Mouse (Mus musculus): ENCODE data around the gene Mrpl45. TPM values are rescaled to one million over a fixed set of nuclear protein-coding genes. Genes with fewer than 3 reads are reported as not detected.

Gene Mrpl45
- polyA plus RNA-seq, 1 experiment: 48.5 TPM

DNA sequence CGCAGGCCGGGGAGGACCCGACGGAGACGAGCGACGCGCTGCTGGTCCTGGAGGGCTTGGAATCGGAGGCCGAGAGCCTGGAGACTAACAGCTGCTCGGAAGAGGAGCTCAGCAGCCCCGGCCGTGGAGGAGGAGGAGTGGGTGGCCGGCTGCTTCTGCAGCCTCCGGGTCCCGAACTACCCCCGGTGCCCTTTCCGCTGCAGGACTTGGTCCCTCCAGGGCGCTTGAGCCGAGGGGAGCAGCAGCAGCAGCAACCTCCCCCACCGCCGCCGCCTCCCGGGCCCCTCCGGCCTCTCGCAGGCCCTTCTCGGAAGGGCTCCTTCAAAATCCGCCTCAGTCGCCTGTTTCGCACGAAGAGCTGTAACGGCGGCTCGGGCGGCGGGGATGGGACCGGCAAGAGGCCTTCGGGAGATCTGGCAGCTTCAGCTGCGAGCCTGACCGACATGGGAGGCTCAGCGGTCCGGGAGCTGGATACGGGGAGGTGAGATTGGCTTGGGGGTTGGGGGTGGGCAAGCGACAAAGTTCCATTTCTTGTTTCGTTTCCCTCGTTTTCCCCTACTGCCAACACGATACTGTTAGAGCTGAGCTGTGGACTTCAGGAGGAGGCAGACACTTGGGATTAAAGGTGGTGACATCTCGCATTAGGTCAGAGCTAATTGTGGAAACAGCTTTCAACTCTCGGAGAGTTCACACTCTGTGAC is 47.6 kb downstream of the Mrpl45 start:
- H3ac ChIP-seq (ENCODE audit: control insufficient read depth, insufficient read length, low read depth): peak overlapping the region; percentile 94
- H3K36me3 ChIP-seq (ENCODE audit: control insufficient read depth, insufficient read depth): no peaks in the 10 kb centered on the region
- H3K79me2 ChIP-seq (ENCODE audit: control insufficient read depth, insufficient read depth): peaks cover 56% of the 10 kb centered on the region
- no peaks in the 10 kb centered on the region for H3K27me3 ChIP-seq (ENCODE audit: control insufficient read depth, insufficient read depth, insufficient read length)
- H3K4me3 ChIP-seq (ENCODE audit: insufficient read depth, poor library complexity, severe bottlenecking): peak overlapping the region; percentile 75
- TF ChIP-seq FOSL1 (IDR thresholded peaks at IDR 0.05; ENCODE audit: insufficient read depth, low read length, poor library complexity, severe bottlenecking) (no peak), CTCF (IDR thresholded peaks at IDR 0.05; ENCODE audit: control insufficient read depth, insufficient read depth, insufficient read length) (no peak)
- peaks cover 40% of the 10 kb centered on the region for H3K79me3 ChIP-seq (ENCODE audit: low read depth)

DNA sequence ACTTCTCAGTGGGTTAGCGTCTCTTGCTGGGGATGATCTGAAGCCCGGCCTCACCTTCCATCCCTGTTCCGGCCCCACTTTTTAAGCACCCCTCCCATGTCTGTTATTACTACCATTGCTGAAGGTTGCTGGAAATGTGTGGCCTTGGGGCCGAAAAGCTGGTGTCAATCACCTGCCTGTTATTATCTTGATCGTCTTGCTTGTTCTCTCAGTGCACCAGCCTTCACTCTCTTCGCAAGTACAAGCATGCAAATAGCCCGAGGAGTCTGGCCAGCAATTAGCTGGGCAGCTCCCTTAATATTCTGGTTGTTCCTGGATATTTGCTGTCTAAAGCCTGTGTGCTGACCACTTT is 48.1 kb downstream of the Mrpl45 start:
- peak overlapping the region; percentile 75 for H3K4me3 ChIP-seq (ENCODE audit: insufficient read depth, poor library complexity, severe bottlenecking)
- no peaks in the 10 kb centered on the region for H3K36me3 ChIP-seq (ENCODE audit: control insufficient read depth, insufficient read depth)
- H3ac ChIP-seq (ENCODE audit: control insufficient read depth, insufficient read length, low read depth): peak overlapping the region; percentile 94
- peaks cover 45% of the 10 kb centered on the region for H3K79me3 ChIP-seq (ENCODE audit: low read depth)
- no peaks in the 10 kb centered on the region for H3K27me3 ChIP-seq (ENCODE audit: control insufficient read depth, insufficient read depth, insufficient read length)
- no peak for TF ChIP-seq CTCF (IDR thresholded peaks at IDR 0.05; ENCODE audit: control insufficient read depth, insufficient read depth, insufficient read length)
- TF ChIP-seq FOSL1 (IDR thresholded peaks at IDR 0.05; ENCODE audit: insufficient read depth, low read length, poor library complexity, severe bottlenecking): no peak
- TF ChIP-seq MYOD1 (IDR thresholded peaks at IDR 0.05; ENCODE audit: control insufficient read depth, insufficient read length, low read depth): no peak
- no peak for TF ChIP-seq MYOG (IDR thresholded peaks at IDR 0.05; ENCODE audit: control insufficient read depth, extremely low read depth, insufficient read length)
- peaks cover 61% of the 10 kb centered on the region for H3K79me2 ChIP-seq (ENCODE audit: control insufficient read depth, insufficient read depth)

DNA sequence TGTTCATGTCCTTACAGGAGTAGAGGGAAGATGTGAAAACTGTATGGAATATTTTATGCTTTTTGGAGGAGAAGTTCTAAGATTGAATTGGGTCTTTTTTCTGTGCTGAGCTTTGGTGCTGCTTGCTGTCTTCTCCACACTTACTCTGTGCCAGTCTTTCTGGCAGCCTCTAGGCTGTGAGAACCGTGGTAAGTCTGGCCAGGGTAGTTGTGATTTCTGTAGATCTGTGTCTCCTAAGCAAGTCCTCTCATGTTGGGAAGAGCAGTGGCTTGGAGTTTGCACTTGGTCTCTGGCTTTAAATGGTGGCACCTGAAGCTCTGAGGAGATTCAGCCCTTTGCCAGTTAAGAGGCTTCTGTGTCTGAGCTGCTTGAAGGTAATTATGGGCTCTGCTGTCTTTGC is 50.0 kb downstream of the Mrpl45 start:
- no peak overlapping the region for H3ac ChIP-seq (ENCODE audit: control insufficient read depth, insufficient read length, low read depth)
- peaks cover 80% of the 10 kb centered on the region for H3K79me2 ChIP-seq (ENCODE audit: control insufficient read depth, insufficient read depth)
- no peaks in the 10 kb centered on the region for H3K27me3 ChIP-seq (ENCODE audit: control insufficient read depth, insufficient read depth, insufficient read length)
- H3K4me3 ChIP-seq (ENCODE audit: insufficient read depth, poor library complexity, severe bottlenecking): no peak overlapping the region
- H3K79me3 ChIP-seq (ENCODE audit: low read depth): peaks cover 57% of the 10 kb centered on the region
- TF ChIP-seq USF1 (IDR thresholded peaks at IDR 0.05; ENCODE audit: low read depth): no peak
- TF ChIP-seq FOSL1 (IDR thresholded peaks at IDR 0.05; ENCODE audit: insufficient read depth, low read length, poor library complexity, severe bottlenecking): no peak
- no peak for TF ChIP-seq MYOG (IDR thresholded peaks at IDR 0.05; ENCODE audit: control insufficient read depth, extremely low read depth, insufficient read length)
- no peak for TF ChIP-seq MYOD1 (IDR thresholded peaks at IDR 0.05; ENCODE audit: control insufficient read depth, insufficient read length, low read depth)
- no peak for TF ChIP-seq CTCF (IDR thresholded peaks at IDR 0.05; ENCODE audit: control insufficient read depth, insufficient read depth, insufficient read length)
- no peak for TF ChIP-seq MAX (IDR thresholded peaks at IDR 0.05)
- TF ChIP-seq CEBPB (IDR thresholded peaks at IDR 0.05; ENCODE audit: low read depth): no peak
- no peaks in the 10 kb centered on the region for H3K36me3 ChIP-seq (ENCODE audit: control insufficient read depth, insufficient read depth)

DNA sequence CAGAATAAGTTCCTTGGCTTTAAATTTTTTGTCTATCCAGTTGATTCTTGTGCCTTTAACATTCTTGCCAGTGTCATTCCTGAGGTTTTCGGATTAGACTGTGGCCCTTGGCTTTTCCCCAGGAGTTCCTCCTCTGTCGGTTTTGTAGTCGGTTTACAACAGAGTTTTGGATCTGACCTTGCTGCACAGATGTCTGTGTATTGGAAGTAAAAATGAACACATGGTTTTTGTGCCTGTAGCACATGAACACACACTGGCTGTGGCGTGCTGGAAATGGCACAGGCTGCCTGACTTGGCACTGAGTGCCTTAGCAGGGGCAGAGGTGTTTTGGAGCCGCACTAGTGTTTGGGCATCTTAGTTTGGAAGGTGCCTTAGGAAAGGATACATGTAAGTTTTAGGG is 53.0 kb downstream of the Mrpl45 start:
- no peak overlapping the region for H3K4me3 ChIP-seq (ENCODE audit: insufficient read depth, poor library complexity, severe bottlenecking)
- H3K27me3 ChIP-seq (ENCODE audit: control insufficient read depth, insufficient read depth, insufficient read length): no peaks in the 10 kb centered on the region
- H3K79me2 ChIP-seq (ENCODE audit: control insufficient read depth, insufficient read depth): peaks cover 91% of the 10 kb centered on the region
- peaks cover 55% of the 10 kb centered on the region for H3K79me3 ChIP-seq (ENCODE audit: low read depth)
- no peaks in the 10 kb centered on the region for H3K36me3 ChIP-seq (ENCODE audit: control insufficient read depth, insufficient read depth)
- no peak for TF ChIP-seq CEBPB (IDR thresholded peaks at IDR 0.05; ENCODE audit: low read depth)
- no peak for TF ChIP-seq MAX (IDR thresholded peaks at IDR 0.05)
- no peak for TF ChIP-seq FOSL1 (IDR thresholded peaks at IDR 0.05; ENCODE audit: insufficient read depth, low read length, poor library complexity, severe bottlenecking)
- TF ChIP-seq MYOG (IDR thresholded peaks at IDR 0.05; ENCODE audit: control insufficient read depth, extremely low read depth, insufficient read length): no peak
- TF ChIP-seq CTCF (IDR thresholded peaks at IDR 0.05; ENCODE audit: control insufficient read depth, insufficient read depth, insufficient read length): no peak
- TF ChIP-seq USF1 (IDR thresholded peaks at IDR 0.05; ENCODE audit: low read depth): no peak
- H3ac ChIP-seq (ENCODE audit: control insufficient read depth, insufficient read length, low read depth): no peak overlapping the region

DNA sequence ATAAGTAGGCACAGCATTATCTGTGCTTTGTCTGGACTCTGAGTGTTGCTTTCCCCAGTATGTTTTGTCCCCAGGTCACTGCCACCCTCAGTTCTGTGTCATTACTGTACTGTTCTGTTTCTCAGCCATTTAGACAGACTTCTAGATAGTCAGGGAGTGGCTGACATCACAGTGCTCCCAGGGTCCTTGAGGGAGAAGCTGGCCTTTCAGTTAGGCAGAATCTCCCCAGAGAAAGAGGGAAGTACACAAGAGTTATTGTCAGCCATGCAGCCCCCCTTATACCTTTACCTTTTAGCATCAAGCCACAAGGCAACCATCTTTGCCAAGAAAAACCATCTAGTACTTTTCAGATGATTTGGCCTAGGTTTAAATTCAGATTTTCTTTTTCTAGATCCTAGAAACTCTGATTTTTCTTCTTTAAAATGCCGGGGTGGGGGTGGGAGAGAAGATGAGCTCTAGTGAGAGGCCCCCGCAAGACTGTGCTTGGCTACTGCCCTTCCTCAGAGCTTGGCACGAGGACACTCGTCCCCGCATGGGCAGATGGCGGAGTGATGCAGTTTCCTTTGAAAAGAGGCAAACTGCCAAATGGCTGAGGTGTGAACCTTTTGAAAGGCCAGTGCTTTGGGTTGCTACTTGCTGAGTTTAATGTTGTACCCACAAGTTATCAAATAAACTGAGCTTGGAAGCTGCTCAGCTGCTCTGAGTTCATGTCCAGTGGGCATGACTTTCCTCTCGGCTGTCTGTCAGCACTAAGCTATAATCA is 55.0 kb downstream of the Mrpl45 start:
- Histone ChIP-seq H3K79me2 (ENCODE audit: control insufficient read depth, insufficient read depth) (peaks cover 71% of the 10 kb centered on the region), H3K27me3 (ENCODE audit: control insufficient read depth, insufficient read depth, insufficient read length) (no peaks in the 10 kb centered on the region), H3K79me3 (ENCODE audit: low read depth) (peaks cover 35% of the 10 kb centered on the region), H3K4me3 (ENCODE audit: insufficient read depth, poor library complexity, severe bottlenecking) (no peak overlapping the region), H3ac (ENCODE audit: control insufficient read depth, insufficient read length, low read depth) (no peak overlapping the region), H3K36me3 (ENCODE audit: control insufficient read depth, insufficient read depth) (peaks cover 6% of the 10 kb centered on the region)
- TF ChIP-seq CEBPB (IDR thresholded peaks at IDR 0.05; ENCODE audit: low read depth): no peak
- no peak for TF ChIP-seq MAX (IDR thresholded peaks at IDR 0.05)
- TF ChIP-seq USF1 (IDR thresholded peaks at IDR 0.05; ENCODE audit: low read depth): no peak
- no peak for TF ChIP-seq CTCF (IDR thresholded peaks at IDR 0.05; ENCODE audit: control insufficient read depth, insufficient read depth, insufficient read length)
- no peak for TF ChIP-seq FOSL1 (IDR thresholded peaks at IDR 0.05; ENCODE audit: insufficient read depth, low read length, poor library complexity, severe bottlenecking)
- no peak for TF ChIP-seq MYOG (IDR thresholded peaks at IDR 0.05; ENCODE audit: control insufficient read depth, extremely low read depth, insufficient read length)
- TF ChIP-seq MYOD1 (IDR thresholded peaks at IDR 0.05; ENCODE audit: control insufficient read depth, insufficient read length, low read depth): no peak

Measured in C2C12 (cell line).